Mouse (Mus musculus) ES-Bruce4 (cell line): ENCODE measurements around the gene Frem2.

Source experiments
- CTCF ChIP-seq: IDR thresholded peaks from one replicate; pipeline ENCODE4 v1.8.1; 2011; ENCODE audit warnings: low read depth, low read length
- EP300 ChIP-seq: IDR thresholded peaks from 2 replicates; pipeline ENCODE4 v1.6.1; 2011; ENCODE audit warnings: low read depth, low read length; ENCODE audit not compliant: insufficient read depth

DNA sequence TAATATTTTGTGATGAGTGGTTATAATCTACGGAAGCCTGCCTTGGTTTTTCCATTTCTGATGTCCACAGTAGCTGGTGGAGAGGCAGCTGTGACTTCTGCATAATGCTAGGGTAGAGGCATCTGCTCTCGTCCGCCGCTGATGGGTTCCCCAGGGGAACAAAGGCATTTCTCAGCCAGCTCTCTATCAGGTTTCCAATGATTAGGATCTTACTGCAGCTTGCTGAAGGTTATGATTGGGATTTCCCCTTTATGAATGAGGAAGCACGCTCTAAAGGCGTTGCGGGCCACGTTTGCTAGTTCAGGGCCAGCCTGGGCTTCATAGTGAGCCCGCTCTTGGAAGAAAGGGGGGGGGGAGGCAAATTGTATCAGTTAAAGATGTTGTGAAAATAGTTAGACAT is 190.7 kb downstream of the Frem2 start:
- no peak for TF ChIP-seq CTCF
- no peak for TF ChIP-seq EP300
